In the genomic region with DNA sequence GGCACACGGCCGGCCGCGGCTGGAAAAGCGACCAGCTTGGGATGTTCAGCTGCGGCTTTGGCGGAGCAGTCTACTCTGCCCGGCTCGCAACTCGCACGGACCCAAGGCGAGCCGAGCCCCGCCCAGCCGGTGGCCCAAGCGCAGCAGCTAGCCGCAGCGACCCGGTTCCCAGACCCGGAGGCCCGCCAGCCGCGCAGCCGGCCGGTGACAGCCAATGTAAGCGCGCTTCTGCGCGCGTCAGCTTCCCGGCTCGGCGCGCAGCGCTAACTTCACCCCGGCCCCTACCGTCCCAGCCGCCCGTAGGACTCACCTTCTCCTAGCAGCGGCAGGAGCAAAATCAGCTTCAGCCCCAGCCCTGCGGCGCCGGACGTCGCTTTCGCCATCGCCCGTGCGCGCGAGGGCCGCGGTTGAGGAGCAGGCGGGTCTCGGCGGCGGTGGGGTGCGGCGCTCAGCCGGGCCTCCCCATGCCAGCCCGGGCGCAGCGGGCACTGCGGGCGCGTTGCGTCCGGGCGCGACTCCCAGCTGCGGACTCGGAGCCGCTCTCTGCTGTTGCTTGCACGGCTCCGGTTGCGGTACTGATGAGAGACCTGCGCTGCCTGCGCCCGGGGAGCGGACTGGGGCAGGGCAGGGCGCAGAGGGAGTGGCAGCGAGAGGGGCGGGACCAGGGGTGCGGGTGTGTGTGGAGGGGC, we compare ENCODE assay signal across 9 mouse cellular contexts. TPM values are rescaled to one million over a fixed set of nuclear protein-coding genes. Genes with fewer than 3 reads are reported as not detected.
DNase-seq lines count a peak whose midpoint lies in the region; ATAC-seq and TF ChIP-seq lines count a peak whose summit lies in the region.
"Had no signal": no experiment of that assay in that cellular context is flagged by ENCODE, and none has a peak within 500 bp of the region (broad histone marks: within the 10 kb centered on the region; RNA-seq: fewer than 3 reads in every experiment).

No protein-coding gene starts in this region.

- H3K4me1 ChIP-seq in kidney, embryonic 14.5 days (ENCODE audit: control insufficient read depth, insufficient read depth, low read length): 0 out of 2 replicates have a peak, but pooled peaks cover 3% of the 10 kb centered on the region
- H3K4me1 ChIP-seq in forebrain, embryonic 15.5 days: peaks cover 7% of the 10 kb centered on the region
- no peaks in the 10 kb centered on the region for H3K4me1 ChIP-seq in limb, embryonic 14.5 days (ENCODE audit: control insufficient read depth, insufficient read depth, low read length)
- peaks cover 13% of the 10 kb centered on the region for H3K4me1 ChIP-seq in midbrain, embryonic 13.5 days (replicated peaks)

- H3K27ac ChIP-seq in kidney, embryonic 14.5 days (ENCODE audit: low read depth, low read length): no peak overlapping the region
- no peak overlapping the region for H3K27ac ChIP-seq in forebrain, embryonic 15.5 days (replicated peaks)
- H3K27ac ChIP-seq in limb, embryonic 14.5 days (replicated peaks; ENCODE audit: low read depth, low read length): no peak overlapping the region
- H3K27ac ChIP-seq in midbrain, embryonic 13.5 days: no peak overlapping the region

- TF ChIP-seq POLR2A in limb, embryonic 14.5 days (IDR thresholded peaks at IDR 0.05; ENCODE audit: borderline replicate concordance, extremely low read depth, insufficient read depth, insufficient read length): no peak

- peak overlapping the region; percentile 65 for H3K4me3 ChIP-seq in kidney, embryonic 14.5 days (ENCODE audit: low read length)
- H3K4me3 ChIP-seq in forebrain, embryonic 15.5 days: peak overlapping the region; percentile 54
- H3K4me3 ChIP-seq in limb, embryonic 14.5 days (replicated peaks; ENCODE audit: low read length): peak overlapping the region; percentile 60
- H3K4me3 ChIP-seq in midbrain, embryonic 13.5 days (replicated peaks): peak overlapping the region; percentile 67

- H3K9ac ChIP-seq in kidney, embryonic 14.5 days (ENCODE audit: low read depth, low read length): peak overlapping the region; percentile 52; the same call in 1 of the 2 replicates
- H3K9ac ChIP-seq in forebrain, embryonic 15.5 days (replicated peaks): peak overlapping the region; percentile 48
- peak overlapping the region; percentile 46; the same call in 1 of the 2 replicates for H3K9ac ChIP-seq in limb, embryonic 14.5 days (ENCODE audit: low read depth, low read length, severe bottlenecking)
- H3K9ac ChIP-seq in midbrain, embryonic 13.5 days (replicated peaks): peak overlapping the region; percentile 63

- H3K9me3 ChIP-seq in kidney, embryonic 14.5 days (ENCODE audit: control insufficient read depth, low read length): no peaks in the 10 kb centered on the region
- H3K9me3 ChIP-seq in forebrain, embryonic 15.5 days: no peaks in the 10 kb centered on the region
- no peaks in the 10 kb centered on the region for H3K9me3 ChIP-seq in limb, embryonic 14.5 days (ENCODE audit: control insufficient read depth, low read length)
- H3K9me3 ChIP-seq in midbrain, embryonic 13.5 days: no peaks in the 10 kb centered on the region

- H3K4me2 ChIP-seq in kidney, embryonic 14.5 days (replicated peaks; ENCODE audit: low read depth, low read length): peak overlapping the region; percentile 99
- H3K4me2 ChIP-seq in forebrain, embryonic 15.5 days (replicated peaks): peak overlapping the region; percentile 94
- H3K4me2 ChIP-seq in limb, embryonic 14.5 days (replicated peaks; ENCODE audit: low read depth, low read length, severe bottlenecking): peak overlapping the region; percentile 100
- peak overlapping the region; percentile 98 for H3K4me2 ChIP-seq in midbrain, embryonic 13.5 days (replicated peaks)

- no peak for DNase-seq in kidney, adult 11 months
- peak; percentile 26 for DNase-seq in cerebellum, adult 11-12 months
- peak; percentile 52 for DNase-seq in heart, postnatal 4 days
- DNase-seq in limb, embryonic 14.5 days (ENCODE audit: low spot score): no peak
- DNase-seq in urinary bladder, postnatal 25 days (ENCODE audit: low spot score): peak; percentile 29

- H3K36me3 ChIP-seq in kidney, embryonic 14.5 days (ENCODE audit: control insufficient read depth, insufficient read depth, low read length): no peaks in the 10 kb centered on the region
- H3K36me3 ChIP-seq in forebrain, embryonic 15.5 days: no peaks in the 10 kb centered on the region
- no peaks in the 10 kb centered on the region for H3K36me3 ChIP-seq in limb, embryonic 14.5 days (ENCODE audit: control insufficient read depth, insufficient read depth, low read length)
- no peaks in the 10 kb centered on the region for H3K36me3 ChIP-seq in midbrain, embryonic 13.5 days

- under 1% methylated on average over 84 of the region's 84 CpGs for WGBS in kidney, embryonic 14.5 days
- WGBS in forebrain, embryonic 15.5 days: under 1% methylated on average over 82 of the region's 84 CpGs
- WGBS in limb, embryonic 14.5 days: under 1% methylated on average over 64 of the region's 84 CpGs
- WGBS in midbrain, embryonic 13.5 days: under 1% methylated on average over 81 of the region's 84 CpGs

- peak; percentile 73 for ATAC-seq in kidney, embryonic 14.5 days (ENCODE audit: low FRiP score, low TSS enrichment)
- peak; percentile 75 for ATAC-seq in forebrain, embryonic 15.5 days (replicated peaks)
- peak; percentile 62; the same call in 1 of the 2 replicates for ATAC-seq in limb, embryonic 14.5 days (ENCODE audit: low FRiP score, low read depth)
- ATAC-seq in midbrain, embryonic 13.5 days: peak; percentile 79

- H3K27me3 ChIP-seq in kidney, embryonic 14.5 days (ENCODE audit: control insufficient read depth, insufficient read depth, low read length): peaks cover 49% of the 10 kb centered on the region
- H3K27me3 ChIP-seq in forebrain, embryonic 15.5 days: peaks cover 52% of the 10 kb centered on the region
- peaks cover 53% of the 10 kb centered on the region for H3K27me3 ChIP-seq in limb, embryonic 14.5 days (ENCODE audit: control insufficient read depth, insufficient read depth, low read length)
- H3K27me3 ChIP-seq in midbrain, embryonic 13.5 days: peaks cover 73% of the 10 kb centered on the region

RNA-seq across cellular contexts. Expression of a gene that starts 0.6 kb away (rescaled TPM):
- polyA plus RNA-seq in kidney, embryonic 14.5 days (2014; fragmentation: Nextera tagmentation; extraction: Ambion mirVana): 9.9 and 20.6 TPM in 2 replicates
- 1.3 TPM in 2 replicates for polyA plus RNA-seq in forebrain, embryonic 15.5 days (2015; fragmentation: Nextera tagmentation; extraction: Ambion mirVana)
- total RNA-seq in heart, postnatal 4 days (2021): 1 to 10 TPM; 4.2 to 5.6 TPM
- polyA plus RNA-seq in limb, embryonic 14.5 days (2012; rRNA removed): 0.79 and 0.91 TPM in 2 replicates
- polyA plus RNA-seq in limb, embryonic 14.5 days (2014; fragmentation: Nextera tagmentation; extraction: Ambion mirVana): 0.50 and 0.51 TPM in 2 replicates
- 3.7 and 4.2 TPM in 2 replicates for polyA plus RNA-seq in midbrain, embryonic 13.5 days (2015; fragmentation: Nextera tagmentation; extraction: Ambion mirVana)
- total RNA-seq: MEL had no signal

RNA-seq across cellular contexts. Expression of a gene that starts 58.0 kb away (rescaled TPM):
- 9.9 and 18.4 TPM in 2 replicates for polyA plus RNA-seq in kidney, embryonic 14.5 days (2014; fragmentation: Nextera tagmentation; extraction: Ambion mirVana)
- polyA plus RNA-seq in forebrain, embryonic 15.5 days (2015; fragmentation: Nextera tagmentation; extraction: Ambion mirVana): 9.2 and 11.1 TPM in 2 replicates
- 10 to 100 TPM; 20.9 to 21.1 TPM for total RNA-seq in heart, postnatal 4 days (2021)
- polyA plus RNA-seq in limb, embryonic 14.5 days (2012; rRNA removed): 10.4 and 11.6 TPM in 2 replicates
- 20.3 and 20.8 TPM in 2 replicates for polyA plus RNA-seq in limb, embryonic 14.5 days (2014; fragmentation: Nextera tagmentation; extraction: Ambion mirVana)
- 6.9 and 8.4 TPM in 2 replicates for polyA plus RNA-seq in midbrain, embryonic 13.5 days (2015; fragmentation: Nextera tagmentation; extraction: Ambion mirVana)

Comparison
In these comparisons a context has a peak if more than half of its experiments do, and no peak if none do; other contexts are left out.
1. DNase-seq: peak in cerebellum, adult 11-12 months (single experiment), heart, postnatal 4 days (single experiment) and urinary bladder, postnatal 25 days (single experiment); none in kidney, adult 11 months (single experiment) and limb, embryonic 14.5 days (single experiment).
2. Peak in every context shown above with its lines, with median percentiles within 50 percentile points of each other: ATAC-seq, H3K4me2 ChIP-seq, H3K4me3 ChIP-seq and H3K9ac ChIP-seq.